Mouse (Mus musculus) hindbrain, embryonic 11.5 days (tissue): ENCODE measurements around the gene Nipsnap3b. TPM values are rescaled to one million over a fixed set of nuclear protein-coding genes. Genes with fewer than 3 reads are reported as not detected.

Experiments used
- ATAC-seq: fragments of 200-750 bp; cut with Nextera tagmentation; 2 replicates; pipeline ENCODE4 v1.8.0; 2017; ENCODE audit warnings: mild to moderate bottlenecking, moderate TSS enrichment, moderate library complexity; ENCODE audit not compliant: low FRiP score
- DNase-seq: peaks from one replicate; pipeline ENCODE4 v3.0.0-alpha.2; 2015; ENCODE audit warnings: low spot score
- H3K27ac ChIP-seq: fragments of 300-500 bp; sonication (generic); 2 replicates; pipeline ENCODE4 v1.5.1; 2014; ENCODE audit warnings: mild to moderate bottlenecking, low read depth, low read length
- H3K27me3 ChIP-seq: fragments of 300-500 bp; sonication (generic); 2 replicates; pipeline ENCODE4 v1.6.1; 2014; ENCODE audit warnings: mild to moderate bottlenecking, low read length, moderate library complexity, mixed read lengths; ENCODE audit not compliant: control insufficient read depth, insufficient read depth
- H3K36me3 ChIP-seq: fragments of 300-500 bp; sonication (generic); 2 replicates; pipeline ENCODE4 v1.6.1; 2014; ENCODE audit warnings: mild to moderate bottlenecking, low read length, moderate library complexity, mixed read lengths; ENCODE audit not compliant: control insufficient read depth, insufficient read depth
- H3K4me1 ChIP-seq: fragments of 300-500 bp; sonication (generic); replicated peaks from 2 replicates; pipeline ENCODE4 v1.6.1; 2014; ENCODE audit warnings: low read length, mixed read lengths; ENCODE audit not compliant: control insufficient read depth, insufficient read depth
- H3K4me2 ChIP-seq: fragments of 300-500 bp; sonication (generic); replicated peaks from 2 replicates; pipeline ENCODE4 v1.6.1; 2014; ENCODE audit warnings: mild to moderate bottlenecking, low read depth, low read length
- H3K4me3 ChIP-seq: fragments of 300-500 bp; sonication (generic); 2 replicates; pipeline ENCODE4 v1.5.1; 2014; ENCODE audit warnings: low read depth, low read length
- H3K9ac ChIP-seq: fragments of 300-500 bp; sonication (generic); 2 replicates; pipeline ENCODE4 v1.6.1; 2014; ENCODE audit warnings: low read depth, low read length
- H3K9me3 ChIP-seq: fragments of 300-500 bp; sonication (generic); 2 replicates; pipeline ENCODE4 v1.6.1; 2016; ENCODE audit warnings: low read length; ENCODE audit not compliant: control insufficient read depth
- WGBS: fragments of 180-500 bp; shearing (Covaris S2); extraction: QIAGEN DNeasy Blood & Tissue Kit; methylation state at CpG from one replicate; pipeline ENCODE4 v1.1.7; 2014; 5-methylcytosine and 5-hydroxymethylcytosine counted together
- polyA plus RNA-seq: library from polyadenylated mRNA; unstranded; fragments of >200 nt; fragmentation: Nextera tagmentation; extraction: Ambion mirVana; gene quantifications from 2 replicates; pipeline ENCODE4 v1.2.1, GENCODE M21; 2014

Gene Nipsnap3b
- polyA plus RNA-seq, 1 experiment from 2014 or later = 129 TPM

DNA sequence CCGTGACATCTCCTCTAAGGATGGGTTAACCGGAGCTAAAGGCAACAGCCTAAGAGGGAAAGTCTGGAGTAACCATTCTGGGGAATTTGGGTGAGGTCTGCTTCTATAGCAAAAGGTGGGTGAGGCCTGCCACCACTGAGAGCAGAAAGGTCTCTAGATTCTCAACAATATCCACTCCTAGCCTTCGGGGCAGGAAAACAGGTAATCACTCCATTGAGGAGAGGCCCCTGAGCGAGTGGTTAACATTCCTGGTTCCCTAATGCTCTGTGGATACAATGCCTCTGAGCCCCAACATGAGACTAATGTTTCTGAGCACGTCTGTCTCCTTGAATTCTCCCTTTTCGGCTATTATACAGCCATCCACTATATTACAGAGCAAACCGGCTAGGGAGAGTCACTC is 2.7 kb downstream of the Nipsnap3b start:
- WGBS = 93% methylated on average over 7 of the region's 7 CpGs
- H3K4me2 ChIP-seq = no peak overlapping the region
- H3K9ac ChIP-seq = no peak overlapping the region
- peaks cover 14% of the 10 kb centered on the region for H3K36me3 ChIP-seq
- no peaks in the 10 kb centered on the region for H3K27me3 ChIP-seq
- H3K9me3 ChIP-seq = no peaks in the 10 kb centered on the region
- H3K4me3 ChIP-seq = no peak overlapping the region
- H3K4me1 ChIP-seq = no peaks in the 10 kb centered on the region
- H3K27ac ChIP-seq = no peak overlapping the region
- DNase-seq (no peak), ATAC-seq (no peak)

DNA sequence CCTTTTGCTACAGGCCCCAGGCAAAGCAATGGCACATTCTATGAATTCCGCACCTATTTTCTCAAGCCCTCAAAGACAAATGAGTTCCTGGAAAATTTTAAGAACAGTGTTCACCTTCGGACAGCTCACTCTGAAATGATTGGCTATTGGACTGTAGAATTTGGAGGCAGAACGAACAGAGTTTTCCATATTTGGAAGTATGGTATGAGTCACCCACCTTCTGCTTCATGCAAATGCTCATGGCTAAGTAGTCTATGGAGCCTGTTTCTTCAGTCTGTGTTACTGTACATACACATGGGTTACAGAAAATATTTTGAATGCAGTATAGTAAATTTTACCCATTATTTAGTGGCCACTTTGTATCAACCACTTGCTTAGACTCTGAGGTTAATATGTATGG is 3.3 kb downstream of the Nipsnap3b start:
- DNase-seq (no peak), ATAC-seq (no peak)
- H3K4me2 ChIP-seq = no peak overlapping the region
- no peaks in the 10 kb centered on the region for H3K9me3 ChIP-seq
- H3K36me3 ChIP-seq = peaks cover 14% of the 10 kb centered on the region
- WGBS = 98% methylated on average over 3 of the region's 3 CpGs
- no peaks in the 10 kb centered on the region for H3K4me1 ChIP-seq
- H3K4me3 ChIP-seq = no peak overlapping the region
- no peak overlapping the region for H3K27ac ChIP-seq
- H3K9ac ChIP-seq = no peak overlapping the region
- H3K27me3 ChIP-seq = no peaks in the 10 kb centered on the region

DNA sequence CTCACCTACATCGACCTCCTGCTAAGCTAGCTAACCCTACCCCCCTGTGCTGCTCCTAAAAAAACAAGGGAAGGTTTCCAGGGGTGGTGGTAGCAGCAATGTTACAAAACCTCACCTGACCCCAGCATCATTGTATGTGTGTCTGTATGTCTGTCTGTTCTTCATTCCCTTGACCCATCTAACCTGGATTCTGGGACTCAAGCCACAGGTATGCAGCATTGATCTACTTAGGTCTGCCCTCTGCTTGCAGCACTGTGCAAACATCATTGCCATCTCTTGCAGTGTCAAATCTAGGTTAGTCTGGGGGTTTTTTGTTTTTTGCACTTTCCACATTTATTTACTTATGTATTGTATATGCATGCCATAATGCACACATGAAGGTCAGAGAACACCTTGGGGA is 6.7 kb downstream of the Nipsnap3b start:
- WGBS = 87% methylated on average over 1 of the region's 1 CpGs
- ATAC-seq = no peak

DNA sequence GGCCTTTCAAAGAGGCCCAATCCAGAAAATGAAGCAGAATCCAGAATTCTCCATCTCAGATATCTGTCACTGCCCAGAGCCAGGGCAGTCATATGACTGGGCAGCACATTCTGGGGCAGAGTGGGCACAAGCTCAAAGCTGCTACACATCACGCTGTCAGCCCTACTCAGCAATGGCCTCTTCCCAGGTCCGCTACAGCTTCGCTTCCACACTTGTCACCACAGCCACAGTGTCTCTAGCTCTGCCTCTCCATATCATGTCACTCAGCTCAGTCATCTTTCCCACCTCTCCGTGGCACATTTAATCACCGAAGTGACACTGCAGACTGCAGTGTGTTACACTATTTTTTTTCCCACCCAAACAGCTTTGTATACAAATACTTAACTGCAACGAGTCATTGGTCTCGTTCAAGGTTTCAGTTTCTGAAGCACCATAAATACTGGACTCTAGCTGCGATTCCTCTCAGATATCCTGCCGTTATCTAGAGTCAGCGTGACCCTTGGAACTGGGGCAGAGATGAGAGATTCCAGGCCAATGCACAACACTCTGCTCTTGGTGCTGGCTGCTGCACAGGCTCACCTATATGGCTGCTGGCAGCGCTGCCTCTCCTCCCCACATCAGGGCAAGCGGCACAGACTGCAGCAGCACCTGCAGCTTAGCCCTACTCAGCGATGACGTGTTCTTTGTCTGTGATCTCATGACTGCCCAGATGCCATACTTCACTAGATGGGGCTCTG is 11.7 kb downstream of the Nipsnap3b start:
- H3K36me3 ChIP-seq = peaks cover 3% of the 10 kb centered on the region; the same call in 1 of the 2 replicates
- H3K4me3 ChIP-seq = no peak overlapping the region
- ATAC-seq (no peak), DNase-seq (no peak)
- no peak overlapping the region for H3K9ac ChIP-seq
- H3K4me1 ChIP-seq = no peaks in the 10 kb centered on the region
- H3K4me2 ChIP-seq = no peak overlapping the region
- no peaks in the 10 kb centered on the region for H3K27me3 ChIP-seq
- H3K27ac ChIP-seq = no peak overlapping the region
- 94% methylated on average over 14 of the region's 14 CpGs for WGBS
- H3K9me3 ChIP-seq = no peaks in the 10 kb centered on the region

More for the DNA sequence above, 6.7 kb downstream of the Nipsnap3b start:
- Histone ChIP-seq H3K9ac (no peak overlapping the region), H3K4me3 (no peak overlapping the region), H3K4me2 (no peak overlapping the region), H3K27me3 (no peaks in the 10 kb centered on the region), H3K27ac (no peak overlapping the region), H3K36me3 (peaks cover 16% of the 10 kb centered on the region), H3K9me3 (no peaks in the 10 kb centered on the region), H3K4me1 (no peaks in the 10 kb centered on the region)
- DNase-seq = no peak

DNA sequence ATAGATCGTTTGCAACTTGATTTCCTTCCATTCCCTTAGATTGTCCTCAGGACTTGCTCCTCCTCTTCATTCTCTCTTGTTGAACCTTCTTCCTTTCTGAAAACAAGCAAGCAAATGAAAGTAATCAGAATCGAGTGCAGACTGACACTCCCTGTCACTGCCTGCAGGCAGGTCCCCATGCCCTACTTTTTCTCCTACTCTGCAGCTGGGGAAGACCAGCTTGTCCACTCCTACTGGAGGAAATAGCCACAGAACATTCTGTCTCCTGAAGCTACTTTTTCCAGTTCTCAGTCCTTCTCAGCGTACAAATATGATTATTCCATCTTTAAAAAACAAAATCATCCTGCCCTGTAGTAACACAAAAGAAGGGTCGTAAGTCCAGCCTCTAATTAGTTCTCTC is 12.7 kb downstream of the Nipsnap3b start:
- no peaks in the 10 kb centered on the region for H3K4me1 ChIP-seq
- no peak overlapping the region for H3K4me2 ChIP-seq
- 92% methylated on average over 4 of the region's 4 CpGs for WGBS
- H3K27ac ChIP-seq = no peak overlapping the region
- H3K9me3 ChIP-seq = no peaks in the 10 kb centered on the region
- no peak for ATAC-seq
- H3K36me3 ChIP-seq = 0 out of 2 replicates have a peak, but pooled peaks cover 2% of the 10 kb centered on the region
- DNase-seq = no peak
- no peak overlapping the region for H3K4me3 ChIP-seq
- H3K9ac ChIP-seq = no peak overlapping the region
- no peaks in the 10 kb centered on the region for H3K27me3 ChIP-seq

DNA sequence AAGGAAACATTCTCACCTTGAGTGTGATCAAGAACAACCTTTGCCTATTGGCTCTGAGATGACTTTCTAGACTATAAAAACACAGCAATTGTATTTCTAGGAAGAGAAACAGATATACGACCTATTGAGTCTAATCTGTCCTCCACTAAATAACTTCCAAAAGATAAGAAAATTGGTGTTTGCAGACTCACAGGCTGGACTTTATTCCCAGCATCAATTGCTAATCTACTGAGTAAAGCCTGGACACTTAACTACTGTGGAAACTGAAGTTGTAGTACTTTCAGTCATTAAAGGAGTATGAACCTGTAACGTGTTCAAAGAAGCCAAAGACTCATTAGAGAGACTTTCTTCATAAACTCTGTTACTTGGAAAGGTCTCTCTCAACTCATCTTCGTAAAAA is 16.1 kb downstream of the Nipsnap3b start:
- Histone ChIP-seq H3K4me3 (no peak overlapping the region), H3K9me3 (no peaks in the 10 kb centered on the region), H3K27me3 (no peaks in the 10 kb centered on the region), H3K4me1 (no peaks in the 10 kb centered on the region), H3K9ac (no peak overlapping the region), H3K27ac (no peak overlapping the region), H3K4me2 (no peak overlapping the region), H3K36me3 (no peaks in the 10 kb centered on the region)
- ATAC-seq (no peak), DNase-seq (no peak)
- WGBS = 88% methylated on average over 3 of the region's 3 CpGs

DNA sequence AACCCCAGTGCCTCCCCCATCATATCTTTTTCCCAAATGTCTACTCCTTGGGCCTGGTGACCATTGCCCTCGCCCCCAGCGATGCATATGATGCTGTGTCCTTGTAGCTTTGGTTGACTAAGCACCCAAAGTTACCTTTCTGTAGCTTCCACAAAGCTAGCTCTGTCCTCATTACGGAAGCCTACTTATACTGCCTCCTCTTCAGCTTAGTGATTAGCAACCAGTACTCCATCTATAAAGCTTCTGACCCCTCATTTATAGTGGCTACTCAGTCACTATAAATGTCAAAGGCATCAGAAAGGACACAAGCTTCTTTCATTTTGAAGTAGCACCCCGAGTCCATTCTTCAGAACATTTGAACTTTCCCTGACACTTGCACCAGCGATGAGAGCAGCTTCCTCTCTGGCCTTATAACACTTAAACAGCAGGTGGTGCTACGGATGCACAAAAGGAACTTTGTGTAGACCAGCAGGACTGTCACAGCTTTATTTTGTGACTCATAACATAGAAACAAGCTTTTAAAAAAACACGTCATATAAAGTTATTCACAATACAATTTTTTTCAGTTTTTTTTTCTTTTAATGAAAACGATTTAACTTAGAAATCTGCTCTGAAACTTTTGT is 18.8 kb downstream of the Nipsnap3b start:
- ATAC-seq (no peak), DNase-seq (peak; percentile 35)
- Histone ChIP-seq H3K4me1 (no peaks in the 10 kb centered on the region), H3K9ac (no peak overlapping the region), H3K9me3 (no peaks in the 10 kb centered on the region), H3K36me3 (no peaks in the 10 kb centered on the region), H3K27me3 (no peaks in the 10 kb centered on the region), H3K27ac (no peak overlapping the region), H3K4me2 (no peak overlapping the region), H3K4me3 (no peak overlapping the region)
- WGBS = 38% methylated on average over 8 of the region's 8 CpGs

DNA sequence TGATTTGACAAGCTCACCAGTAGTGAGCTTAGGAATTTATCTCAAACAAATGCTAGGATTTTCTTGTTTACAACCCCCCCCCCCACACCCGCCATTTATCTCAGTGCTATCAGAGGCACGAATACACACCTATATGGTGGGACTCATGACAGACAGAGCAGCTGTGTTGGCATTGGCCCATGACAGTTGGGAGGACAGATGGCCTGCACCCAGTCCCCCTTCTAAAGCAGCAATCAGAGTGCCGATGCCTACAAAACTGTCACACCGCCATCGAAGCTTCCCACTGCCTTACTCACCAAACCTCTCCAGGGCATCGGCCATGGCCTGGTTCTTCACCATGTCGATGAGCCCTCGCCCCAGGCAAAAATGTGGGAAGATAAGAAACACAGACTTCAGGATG is 32.1 kb downstream of the Nipsnap3b start:
- no peak overlapping the region for H3K4me2 ChIP-seq
- H3K27ac ChIP-seq = no peak overlapping the region
- H3K27me3 ChIP-seq = no peaks in the 10 kb centered on the region
- H3K4me1 ChIP-seq = no peaks in the 10 kb centered on the region
- no peak overlapping the region for H3K4me3 ChIP-seq
- no peak for ATAC-seq
- H3K9ac ChIP-seq = no peak overlapping the region
- H3K36me3 ChIP-seq = no peaks in the 10 kb centered on the region
- 87% methylated on average over 8 of the region's 8 CpGs for WGBS
- DNase-seq = no peak
- H3K9me3 ChIP-seq = no peaks in the 10 kb centered on the region

DNA sequence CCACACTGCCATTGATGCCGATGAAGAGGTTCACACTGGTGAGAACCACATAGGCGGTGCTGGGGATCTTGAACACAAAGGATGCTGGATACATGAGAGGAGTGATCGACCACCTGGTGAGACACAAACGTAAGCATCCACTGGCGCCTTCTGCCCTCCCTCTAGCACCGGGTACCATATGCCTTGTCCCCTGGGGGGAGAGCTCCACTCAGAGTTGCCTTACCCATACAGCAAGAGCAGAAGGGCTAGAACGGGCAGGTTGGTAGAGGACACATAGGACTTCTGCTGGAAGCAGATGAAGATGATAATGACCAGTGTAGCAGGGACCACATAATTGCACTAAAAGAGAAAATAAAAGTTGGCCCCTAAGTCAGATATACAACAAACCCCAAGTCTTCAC is 34.1 kb downstream of the Nipsnap3b start:
- WGBS = 76% methylated on average over 7 of the region's 7 CpGs
- no peaks in the 10 kb centered on the region for H3K9me3 ChIP-seq
- no peak for ATAC-seq

More for the DNA sequence above, 34.1 kb downstream of the Nipsnap3b start:
- H3K27me3 ChIP-seq = no peaks in the 10 kb centered on the region
- DNase-seq = no peak
- H3K9ac ChIP-seq = no peak overlapping the region
- H3K4me2 ChIP-seq = no peak overlapping the region
- H3K36me3 ChIP-seq = no peaks in the 10 kb centered on the region
- H3K4me1 ChIP-seq = no peaks in the 10 kb centered on the region
- no peak overlapping the region for H3K4me3 ChIP-seq
- H3K27ac ChIP-seq = no peak overlapping the region
